Mouse (Mus musculus) gastrocnemius, adult 2 months (tissue): ENCODE data around the gene Sarm1. TPM values are rescaled to one million over a fixed set of nuclear protein-coding genes. Genes with fewer than 3 reads are reported as not detected.

Experiments
- DNase-seq: peaks from one replicate; pipeline ENCODE4 v3.0.0; 2022
- H3K27ac ChIP-seq: fragments of 200-600 bp; 2 replicates; pipeline ENCODE4 v1.8.1; 2022; ENCODE audit warnings: mild to moderate bottlenecking
- H3K4me3 ChIP-seq: fragments of 200-600 bp; 2 replicates; pipeline ENCODE4 v1.8.1; 2022; ENCODE audit warnings: mild to moderate bottlenecking, moderate library complexity
- CTCF ChIP-seq: fragments of 200-600 bp; IDR thresholded peaks from 2 replicates; pipeline ENCODE4 v1.8.1; 2022; ENCODE audit warnings: antibody characterized with exemption, mild to moderate bottlenecking, moderate library complexity
- intact Hi-C: fragments of 180-260 bp; cut with DNase I; formaldehyde crosslinking; loops from one replicate; pipeline ENCODE4 v1.15.1; 2025
- total RNA-seq, 2 experiments: library from RNA; stranded (reverse); gene quantifications; 2 replicates each; pipeline ENCODE4 v1.2.3; 2021

The Sarm1 gene
- total RNA-seq, 2 experiments from 2014 or later = 0.64 to 0.71 TPM

- intact Hi-C loops = no loop called here
- Histone ChIP-seq H3K27ac (peak overlapping the region; percentile 87), H3K4me3 (peak overlapping the region; percentile 75)
- DNase-seq = no peak
- TF ChIP-seq CTCF = no peak
These were observed 31.2 kb downstream of the Sarm1 start for GRCm38 (mm10) chr11:78466242-78466912.

- Histone ChIP-seq H3K4me3 (peak within 1 kb of the TSS; percentile 75), H3K27ac (peak within 1 kb of the TSS; percentile 87)
- TF ChIP-seq CTCF = no peak
- intact Hi-C loops = no loop called here
- DNase-seq = peak; percentile 90
These were observed 31.9 kb downstream of the Sarm1 start, which contains the start of gene Slc46a1 for GRCm38 (mm10) chr11:78465568-78466180. Gene Slc46a1, plus strand, starts transcription at chr11:78465697.

- peak overlapping the region; percentile 75 for H3K4me3 ChIP-seq
- DNase-seq = no peak
- no peak for TF ChIP-seq CTCF
- intact Hi-C loops = no loop called here
- H3K27ac ChIP-seq = peak overlapping the region; percentile 87
These were observed 32.4 kb downstream of the Sarm1 start for GRCm38 (mm10) chr11:78465116-78465515.

DNA sequence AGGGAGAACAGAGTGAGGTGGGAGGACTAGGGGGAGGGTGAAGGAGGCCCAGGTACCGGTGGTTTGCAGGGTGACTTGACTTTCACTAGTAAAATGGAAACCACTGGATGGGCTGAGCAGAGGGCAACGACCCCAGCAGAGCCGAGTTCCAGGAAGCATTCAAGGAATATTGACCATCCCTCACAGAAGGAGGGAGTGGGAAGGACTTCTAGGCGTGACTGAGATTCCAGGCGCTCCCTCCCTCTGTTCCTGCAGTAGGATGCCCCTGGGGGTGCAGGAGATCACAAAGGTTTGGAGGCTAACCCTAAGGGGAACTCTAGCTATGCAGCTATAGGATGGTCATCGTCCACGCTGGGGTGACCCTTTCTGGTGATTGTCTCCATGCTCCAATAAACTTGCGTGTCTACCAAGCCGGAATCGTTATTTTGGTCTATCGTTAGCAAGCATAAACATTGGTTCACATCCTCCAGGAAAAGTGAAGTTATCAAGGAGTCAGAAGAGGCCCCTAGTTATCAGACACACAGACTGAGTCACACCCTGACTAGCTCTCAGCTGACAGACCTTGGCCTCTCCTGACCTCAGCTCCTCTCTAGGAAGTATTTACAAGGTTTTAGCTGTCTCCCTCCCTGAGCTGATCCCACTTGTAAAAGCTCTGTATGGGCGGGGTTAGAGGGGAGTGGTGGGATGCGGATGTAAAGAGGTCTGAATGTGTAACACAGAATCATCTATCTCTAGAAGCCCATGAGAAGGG, 34.1 kb downstream of the Sarm1 start:
- Histone ChIP-seq H3K4me3 (no peak overlapping the region), H3K27ac (no peak overlapping the region)
- no peak for TF ChIP-seq CTCF
- DNase-seq = no peak
- intact Hi-C loops = no loop called here

GRCm38 (mm10) chr11:78462669-78463068, 34.9 kb downstream of the Sarm1 start:
- Histone ChIP-seq H3K4me3 (no peak overlapping the region), H3K27ac (no peak overlapping the region)
- DNase-seq = no peak
- intact Hi-C loops = no loop called here
- no peak for TF ChIP-seq CTCF

GRCm38 (mm10) chr11:78461894-78462293, 35.7 kb downstream of the Sarm1 start:
- H3K4me3 ChIP-seq = no peak overlapping the region
- H3K27ac ChIP-seq = no peak overlapping the region
- intact Hi-C loops = no loop called here
- DNase-seq = no peak
- TF ChIP-seq CTCF = peak; percentile 33; the same call in 1 of the 2 replicates

DNA sequence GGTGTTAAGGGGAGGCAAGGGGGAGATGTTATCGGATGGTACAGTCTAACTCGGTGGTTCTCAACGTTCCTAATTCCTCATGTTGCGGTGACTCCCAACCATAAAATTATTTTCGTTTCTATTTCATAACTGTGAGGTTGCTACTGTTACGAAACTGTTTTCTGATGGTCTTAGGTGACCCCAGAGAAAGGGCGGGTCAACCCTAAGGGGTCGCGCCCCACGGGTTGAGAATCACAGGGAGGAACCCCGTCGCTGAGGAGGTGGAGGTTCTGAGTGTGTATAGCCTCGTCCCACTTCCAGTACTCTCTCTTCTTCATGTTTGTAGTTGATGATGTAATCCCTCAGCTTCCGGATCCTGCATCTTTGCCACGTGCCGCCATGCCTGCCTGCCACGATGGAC, 38.8 kb downstream of the Sarm1 start:
- DNase-seq = no peak
- Histone ChIP-seq H3K4me3 (no peak overlapping the region), H3K27ac (no peak overlapping the region)
- intact Hi-C loops = no loop called here
- TF ChIP-seq CTCF = no peak

- H3K4me3 ChIP-seq = no peak overlapping the region
- intact Hi-C loops = no loop called here
- peak; percentile 65 for TF ChIP-seq CTCF
- no peak for DNase-seq
- no peak overlapping the region for H3K27ac ChIP-seq
These were observed 42.2 kb downstream of the Sarm1 start for GRCm38 (mm10) chr11:78455308-78455707.

DNA sequence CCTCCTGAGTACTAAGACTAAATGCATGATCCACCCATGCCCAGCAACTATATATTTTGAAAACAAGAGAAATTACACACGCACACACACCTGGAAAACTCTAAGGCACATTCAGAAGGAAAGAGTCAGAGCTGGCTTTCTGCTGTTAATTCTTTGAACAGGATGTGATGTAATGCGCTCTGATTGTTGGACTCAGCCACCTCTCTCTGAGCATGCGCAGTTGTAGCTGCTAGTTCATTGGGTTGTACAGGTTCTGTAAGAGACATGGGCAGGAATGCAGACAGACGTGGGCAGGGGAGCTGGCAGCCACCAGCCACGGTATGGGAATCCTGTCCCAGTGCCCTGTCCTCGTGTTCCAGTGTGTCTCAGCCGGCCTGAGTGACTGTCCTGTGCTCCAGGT, 43.3 kb downstream of the Sarm1 start:
- no peak for DNase-seq
- no peak overlapping the region for H3K27ac ChIP-seq
- intact Hi-C loops = no loop called here
- H3K4me3 ChIP-seq = no peak overlapping the region
- TF ChIP-seq CTCF = no peak

GRCm38 (mm10) chr11:78453675-78454074, 43.9 kb downstream of the Sarm1 start:
- intact Hi-C loops = no loop called here

GRCm38 (mm10) chr11:78450337-78450736, 47.2 kb downstream of the Sarm1 start:
- TF ChIP-seq CTCF = no peak
- no peak for DNase-seq
- intact Hi-C loops = no loop called here
- H3K27ac ChIP-seq = no peak overlapping the region
- H3K4me3 ChIP-seq = no peak overlapping the region

More at GRCm38 (mm10) chr11:78453675-78454074, 43.9 kb downstream of the Sarm1 start:
- peak; percentile 97 for TF ChIP-seq CTCF
- H3K4me3 ChIP-seq = no peak overlapping the region
- H3K27ac ChIP-seq = no peak overlapping the region
- peak; percentile 68 for DNase-seq

- TF ChIP-seq CTCF = no peak
- no peak for DNase-seq
- intact Hi-C loops = no loop called here
- no peak overlapping the region for H3K27ac ChIP-seq
- no peak overlapping the region for H3K4me3 ChIP-seq
These were observed 49.3 kb downstream of the Sarm1 start for GRCm38 (mm10) chr11:78448242-78448641.

DNA sequence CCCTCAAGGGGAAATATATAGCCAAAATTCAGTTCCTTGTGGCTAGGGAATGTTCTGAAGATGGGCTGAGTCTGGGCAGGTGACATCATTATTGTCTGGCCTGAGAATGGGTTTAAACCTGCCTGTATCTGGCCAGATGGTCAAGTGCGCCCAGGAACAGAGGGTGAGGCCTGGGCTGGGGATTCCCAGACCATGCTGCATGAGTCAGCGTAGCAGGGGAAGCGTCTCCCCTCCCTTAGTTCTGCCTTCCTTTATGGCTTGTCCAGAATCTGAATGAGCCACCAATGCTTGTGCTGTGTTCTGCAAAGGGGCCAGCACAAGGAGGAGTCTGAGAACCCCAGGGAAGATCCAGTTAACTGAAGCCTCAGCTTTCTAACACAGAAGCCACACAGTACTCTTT, 50.4 kb downstream of the Sarm1 start:
- peak; percentile 25 for DNase-seq
- TF ChIP-seq CTCF = no peak
- H3K27ac ChIP-seq = no peak overlapping the region
- intact Hi-C loops = no loop called here
- H3K4me3 ChIP-seq = no peak overlapping the region
